Mouse (Mus musculus) lung, embryonic 16.5 days (tissue): ENCODE measurements around the gene Ugt1a10. TPM values are rescaled to one million over a fixed set of nuclear protein-coding genes. Genes with fewer than 3 reads are reported as not detected.

Experiments
- ATAC-seq: fragments of 200-750 bp; cut with Nextera tagmentation; 2 replicates; pipeline ENCODE4 v1.8.0; 2017; ENCODE audit warnings: low read depth, mild to moderate bottlenecking, moderate library complexity
- H3K27ac ChIP-seq: fragments of 300-500 bp; sonication (generic); 2 replicates; pipeline ENCODE4 v1.5.1; 2014; ENCODE audit warnings: mild to moderate bottlenecking, control low read depth, low read length
- H3K27me3 ChIP-seq: fragments of 300-500 bp; sonication (generic); 2 replicates; pipeline ENCODE4 v1.6.1; 2014; ENCODE audit warnings: low read depth, low read length, mixed read lengths; ENCODE audit not compliant: control insufficient read depth, insufficient read depth
- H3K36me3 ChIP-seq: fragments of 300-500 bp; sonication (generic); 2 replicates; pipeline ENCODE4 v1.6.1; 2014; ENCODE audit warnings: low read length; ENCODE audit not compliant: control insufficient read depth, insufficient read depth
- H3K4me1 ChIP-seq: fragments of 300-500 bp; sonication (generic); replicated peaks from 2 replicates; pipeline ENCODE4 v1.6.1; 2014; ENCODE audit warnings: low read length, mixed read lengths; ENCODE audit not compliant: control insufficient read depth, insufficient read depth
- H3K4me2 ChIP-seq: fragments of 300-500 bp; sonication (generic); 2 replicates; pipeline ENCODE4 v1.6.1; 2014; ENCODE audit warnings: low read depth, low read length, control low read depth
- H3K4me3 ChIP-seq: fragments of 300-500 bp; sonication (generic); 2 replicates; pipeline ENCODE4 v1.5.1; 2014; ENCODE audit warnings: mild to moderate bottlenecking, low read length, control low read depth
- H3K9ac ChIP-seq: fragments of 300-500 bp; sonication (generic); 2 replicates; pipeline ENCODE4 v1.6.1; 2014; ENCODE audit warnings: low read length, control low read depth
- H3K9me3 ChIP-seq: fragments of 300-500 bp; sonication (generic); 2 replicates; pipeline ENCODE4 v1.6.1; 2016; ENCODE audit warnings: low read length; ENCODE audit not compliant: control insufficient read depth
- WGBS: fragments of 180-500 bp; shearing (Covaris S2); extraction: QIAGEN DNeasy Blood & Tissue Kit; methylation state at CpG from one replicate; pipeline ENCODE4 v1.1.7; 2014; 5-methylcytosine and 5-hydroxymethylcytosine counted together
- polyA plus RNA-seq: library from polyadenylated mRNA; unstranded; fragments of >200 nt; fragmentation: Nextera tagmentation; extraction: Ambion mirVana; gene quantifications from 2 replicates; pipeline ENCODE4 v1.2.1, GENCODE M21; 2015

Ugt1a10 gene
- polyA plus RNA-seq, 1 experiment from 2014 or later = not detected

GRCm38 (mm10) chr1:88195687-88196086, 140.5 kb downstream of the Ugt1a10 start:
- H3K9me3 ChIP-seq = no peaks in the 10 kb centered on the region
- ATAC-seq = no peak
- H3K9ac ChIP-seq = no peak overlapping the region
- no peaks in the 10 kb centered on the region for H3K27me3 ChIP-seq
- H3K36me3 ChIP-seq = no peaks in the 10 kb centered on the region
- no peak overlapping the region for H3K4me2 ChIP-seq
- no peaks in the 10 kb centered on the region for H3K4me1 ChIP-seq
- no peak overlapping the region for H3K4me3 ChIP-seq
- WGBS = 78% methylated on average over 1 of the region's 1 CpGs
- H3K27ac ChIP-seq = no peak overlapping the region

GRCm38 (mm10) chr1:88197443-88197842, 142.3 kb downstream of the Ugt1a10 start:
- ATAC-seq = no peak
- 64% methylated on average over 3 of the region's 3 CpGs for WGBS

GRCm38 (mm10) chr1:88199996-88200395, 144.8 kb downstream of the Ugt1a10 start:
- Histone ChIP-seq H3K4me2 (no peak overlapping the region), H3K4me3 (no peak overlapping the region), H3K36me3 (no peaks in the 10 kb centered on the region), H3K9me3 (peaks cover 6% of the 10 kb centered on the region; the same call in 1 of the 2 replicates), H3K9ac (no peak overlapping the region), H3K27me3 (no peaks in the 10 kb centered on the region), H3K27ac (no peak overlapping the region), H3K4me1 (peaks cover under 1% of the 10 kb centered on the region; the same call in 1 of the 2 replicates)
- 55% methylated on average over 2 of the region's 2 CpGs for WGBS
- no peak for ATAC-seq

More at GRCm38 (mm10) chr1:88197443-88197842, 142.3 kb downstream of the Ugt1a10 start:
- Histone ChIP-seq H3K9me3 (no peaks in the 10 kb centered on the region), H3K9ac (no peak overlapping the region), H3K4me2 (no peak overlapping the region), H3K36me3 (no peaks in the 10 kb centered on the region), H3K27ac (no peak overlapping the region), H3K4me1 (no peaks in the 10 kb centered on the region), H3K4me3 (no peak overlapping the region), H3K27me3 (no peaks in the 10 kb centered on the region)

- no peak within 1 kb of the TSS for H3K4me3 ChIP-seq
- no peak within 1 kb of the TSS for H3K4me2 ChIP-seq
- no peaks in the 10 kb centered on the region for H3K27me3 ChIP-seq
- no peak within 1 kb of the TSS for H3K9ac ChIP-seq
- no peak within 1 kb of the TSS for H3K27ac ChIP-seq
- no peaks in the 10 kb centered on the region for H3K36me3 ChIP-seq
- peaks cover 4% of the 10 kb centered on the region; the same call in 1 of the 2 replicates for H3K4me1 ChIP-seq
- WGBS = 69% methylated on average over 7 of the region's 7 CpGs
- H3K9me3 ChIP-seq = peaks cover 6% of the 10 kb centered on the region; the same call in 1 of the 2 replicates
- no peak for ATAC-seq
Measured at GRCm38 (mm10) chr1:88200456-88200855, 145.3 kb downstream of the Ugt1a10 start, which contains the start of gene Ugt1a2. Gene Ugt1a2 (plus strand): TSS chr1:88200601.

- ATAC-seq = peak; percentile 99
- Histone ChIP-seq H3K4me1 (peaks cover 4% of the 10 kb centered on the region; the same call in 1 of the 2 replicates), H3K4me2 (peak within 1 kb of the TSS; percentile 90), H3K27ac (no peak within 1 kb of the TSS), H3K36me3 (no peaks in the 10 kb centered on the region), H3K27me3 (no peaks in the 10 kb centered on the region), H3K4me3 (peak within 1 kb of the TSS; percentile 54), H3K9ac (peak within 1 kb of the TSS; percentile 78), H3K9me3 (peaks cover 6% of the 10 kb centered on the region; the same call in 1 of the 2 replicates)
- WGBS = 6% methylated on average over 62 of the region's 62 CpGs
Measured at GRCm38 (mm10) chr1:88205294-88205922, 150.2 kb downstream of the Ugt1a10 start, which contains the start of gene Dnajb3. Gene Dnajb3 (minus strand): TSS chr1:88205782.

- Histone ChIP-seq H3K27me3 (no peaks in the 10 kb centered on the region), H3K4me1 (peaks cover 4% of the 10 kb centered on the region; the same call in 1 of the 2 replicates), H3K4me2 (no peak overlapping the region), H3K27ac (no peak overlapping the region), H3K4me3 (no peak overlapping the region), H3K9me3 (peaks cover 14% of the 10 kb centered on the region), H3K9ac (no peak overlapping the region), H3K36me3 (no peaks in the 10 kb centered on the region)
- 60% methylated on average over 2 of the region's 2 CpGs for WGBS
- no peak for ATAC-seq
Measured at GRCm38 (mm10) chr1:88206843-88207479, 151.8 kb downstream of the Ugt1a10 start.

- no peaks in the 10 kb centered on the region for H3K36me3 ChIP-seq
- WGBS = 62% methylated on average over 8 of the region's 8 CpGs
- H3K4me2 ChIP-seq = no peak within 1 kb of the TSS
- H3K9ac ChIP-seq = no peak within 1 kb of the TSS
- ATAC-seq = no peak
- no peaks in the 10 kb centered on the region for H3K4me1 ChIP-seq
- H3K27me3 ChIP-seq = no peaks in the 10 kb centered on the region
- H3K27ac ChIP-seq = no peak within 1 kb of the TSS
- H3K9me3 ChIP-seq = peaks cover 46% of the 10 kb centered on the region
- no peak within 1 kb of the TSS for H3K4me3 ChIP-seq
Measured at GRCm38 (mm10) chr1:88211812-88212211, 156.6 kb downstream of the Ugt1a10 start, which contains the start of gene Ugt1a1. Gene Ugt1a1 (plus strand): TSS chr1:88211959.

- ATAC-seq = no peak
- no peak overlapping the region for H3K4me2 ChIP-seq
- no peak overlapping the region for H3K4me3 ChIP-seq
- H3K27me3 ChIP-seq = no peaks in the 10 kb centered on the region
- H3K4me1 ChIP-seq = no peaks in the 10 kb centered on the region
- H3K27ac ChIP-seq = no peak overlapping the region
- H3K9me3 ChIP-seq = peaks cover 53% of the 10 kb centered on the region
- H3K36me3 ChIP-seq = no peaks in the 10 kb centered on the region
- WGBS = 54% methylated on average over 8 of the region's 8 CpGs
- H3K9ac ChIP-seq = no peak overlapping the region
Measured at GRCm38 (mm10) chr1:88212341-88213045, 157.3 kb downstream of the Ugt1a10 start.

GRCm38 (mm10) chr1:88213061-88213460, 157.9 kb downstream of the Ugt1a10 start:
- Histone ChIP-seq H3K9me3 (peaks cover 55% of the 10 kb centered on the region), H3K36me3 (no peaks in the 10 kb centered on the region), H3K4me3 (no peak overlapping the region), H3K9ac (no peak overlapping the region), H3K4me1 (no peaks in the 10 kb centered on the region), H3K27ac (no peak overlapping the region), H3K27me3 (no peaks in the 10 kb centered on the region), H3K4me2 (no peak overlapping the region)
- 69% methylated on average over 1 of the region's 1 CpGs for WGBS
- no peak for ATAC-seq
